Mouse (Mus musculus): ENCODE data around the gene Syt3. TPM values are rescaled to one million over a fixed set of nuclear protein-coding genes. Genes with fewer than 3 reads are reported as not detected.

The Syt3 gene
- polyA plus RNA-seq, 1 experiment from 2014 or later: 0.40 TPM

GRCm38 (mm10) chr7:44411144-44411543, 27.2 kb downstream of the Syt3 start:
- Histone ChIP-seq H3K36me3 (ENCODE audit: control insufficient read depth, insufficient read depth, low read length) (no peaks in the 10 kb centered on the region), H3K4me2 (no peak overlapping the region), H3K4me3 (ENCODE audit: low read depth, low read length) (no peak overlapping the region), H3K27me3 (replicated peaks; ENCODE audit: control insufficient read depth, insufficient read depth, low read length) (no peaks in the 10 kb centered on the region; the same call in 1 of the 2 replicates), H3K9me3 (ENCODE audit: control insufficient read depth, low read length) (no peaks in the 10 kb centered on the region; the same call in 1 of the 2 replicates), H3K27ac (ENCODE audit: low read depth, low read length) (no peak overlapping the region), H3K9ac (ENCODE audit: low read depth, low read length) (no peak overlapping the region), H3K4me1 (replicated peaks; ENCODE audit: control insufficient read depth, insufficient read depth, low read length) (no peaks in the 10 kb centered on the region)
- ATAC-seq (replicated peaks; ENCODE audit: low FRiP score): no peak
- no peak for DNase-seq (ENCODE audit: low spot score)
- WGBS: 75% methylated on average over 4 of the region's 4 CpGs

- ATAC-seq (replicated peaks; ENCODE audit: low FRiP score): no peak
- Histone ChIP-seq H3K4me3 (ENCODE audit: low read depth, low read length) (no peak overlapping the region), H3K9me3 (ENCODE audit: control insufficient read depth, low read length) (no peaks in the 10 kb centered on the region; the same call in 1 of the 2 replicates), H3K27me3 (replicated peaks; ENCODE audit: control insufficient read depth, insufficient read depth, low read length) (no peaks in the 10 kb centered on the region), H3K4me1 (replicated peaks; ENCODE audit: control insufficient read depth, insufficient read depth, low read length) (no peaks in the 10 kb centered on the region), H3K9ac (ENCODE audit: low read depth, low read length) (no peak overlapping the region), H3K27ac (ENCODE audit: low read depth, low read length) (no peak overlapping the region), H3K36me3 (ENCODE audit: control insufficient read depth, insufficient read depth, low read length) (no peaks in the 10 kb centered on the region), H3K4me2 (no peak overlapping the region)
- DNase-seq (ENCODE audit: low spot score): no peak
- 80% methylated on average over 6 of the region's 6 CpGs for WGBS
Measured at GRCm38 (mm10) chr7:44413307-44413706, 29.4 kb downstream of the Syt3 start.

- H3K9ac ChIP-seq (ENCODE audit: low read depth, low read length): no peak overlapping the region
- no peaks in the 10 kb centered on the region for H3K4me1 ChIP-seq (replicated peaks; ENCODE audit: control insufficient read depth, insufficient read depth, low read length)
- H3K27ac ChIP-seq (ENCODE audit: low read depth, low read length): no peak overlapping the region
- ATAC-seq (replicated peaks; ENCODE audit: low FRiP score) (no peak), DNase-seq (ENCODE audit: low spot score) (no peak)
- no peak overlapping the region for H3K4me3 ChIP-seq (ENCODE audit: low read depth, low read length)
- H3K9me3 ChIP-seq (ENCODE audit: control insufficient read depth, low read length): no peaks in the 10 kb centered on the region
- 16% methylated on average over 8 of the region's 8 CpGs for WGBS
- H3K4me2 ChIP-seq: no peak overlapping the region
- peaks cover 69% of the 10 kb centered on the region for H3K27me3 ChIP-seq (replicated peaks; ENCODE audit: control insufficient read depth, insufficient read depth, low read length)
- H3K36me3 ChIP-seq (ENCODE audit: control insufficient read depth, insufficient read depth, low read length): no peaks in the 10 kb centered on the region
Measured at GRCm38 (mm10) chr7:44427666-44428065, 43.8 kb downstream of the Syt3 start.

- Histone ChIP-seq H3K4me3 (ENCODE audit: low read depth, low read length) (peak overlapping the region; percentile 36), H3K27ac (ENCODE audit: low read depth, low read length) (no peak overlapping the region), H3K4me2 (peak overlapping the region; percentile 53; the same call in 1 of the 2 replicates), H3K9me3 (ENCODE audit: control insufficient read depth, low read length) (no peaks in the 10 kb centered on the region), H3K4me1 (replicated peaks; ENCODE audit: control insufficient read depth, insufficient read depth, low read length) (no peaks in the 10 kb centered on the region), H3K27me3 (replicated peaks; ENCODE audit: control insufficient read depth, insufficient read depth, low read length) (peaks cover 71% of the 10 kb centered on the region), H3K36me3 (ENCODE audit: control insufficient read depth, insufficient read depth, low read length) (no peaks in the 10 kb centered on the region), H3K9ac (ENCODE audit: low read depth, low read length) (no peak overlapping the region)
- 5% methylated on average over 23 of the region's 38 CpGs for WGBS
- ATAC-seq (replicated peaks; ENCODE audit: low FRiP score): no peak
- DNase-seq (ENCODE audit: low spot score): no peak
Measured at GRCm38 (mm10) chr7:44428171-44428950, 44.5 kb downstream of the Syt3 start.

- no peaks in the 10 kb centered on the region for H3K9me3 ChIP-seq (ENCODE audit: control insufficient read depth, low read length)
- 0 out of 2 replicates have a peak, but pooled peaks cover 2% of the 10 kb centered on the region for H3K4me1 ChIP-seq (replicated peaks; ENCODE audit: control insufficient read depth, insufficient read depth, low read length)
- 1% methylated on average over 50 of the region's 69 CpGs for WGBS
- H3K4me3 ChIP-seq (ENCODE audit: low read depth, low read length): peak within 1 kb of the TSS; percentile 36
- no peaks in the 10 kb centered on the region for H3K36me3 ChIP-seq (ENCODE audit: control insufficient read depth, insufficient read depth, low read length)
- no peak within 1 kb of the TSS for H3K27ac ChIP-seq (ENCODE audit: low read depth, low read length)
- ATAC-seq (replicated peaks; ENCODE audit: low FRiP score) (no peak), DNase-seq (ENCODE audit: low spot score) (no peak)
- no peak within 1 kb of the TSS for H3K9ac ChIP-seq (ENCODE audit: low read depth, low read length)
- H3K27me3 ChIP-seq (replicated peaks; ENCODE audit: control insufficient read depth, insufficient read depth, low read length): peaks cover 73% of the 10 kb centered on the region
- H3K4me2 ChIP-seq: peak within 1 kb of the TSS; percentile 53
Measured at GRCm38 (mm10) chr7:44428968-44429521, 45.1 kb downstream of the Syt3 start, which contains the start of gene Lrrc4b. TSS of gene Lrrc4b (plus strand) at chr7:44429018.

- Histone ChIP-seq H3K9me3 (ENCODE audit: control insufficient read depth, low read length) (no peaks in the 10 kb centered on the region), H3K27me3 (replicated peaks; ENCODE audit: control insufficient read depth, insufficient read depth, low read length) (peaks cover 73% of the 10 kb centered on the region), H3K4me3 (ENCODE audit: low read depth, low read length) (peak overlapping the region; percentile 36), H3K36me3 (ENCODE audit: control insufficient read depth, insufficient read depth, low read length) (no peaks in the 10 kb centered on the region), H3K27ac (ENCODE audit: low read depth, low read length) (no peak overlapping the region), H3K4me2 (peak overlapping the region; percentile 53), H3K4me1 (replicated peaks; ENCODE audit: control insufficient read depth, insufficient read depth, low read length) (0 out of 2 replicates have a peak, but pooled peaks cover 2% of the 10 kb centered on the region), H3K9ac (ENCODE audit: low read depth, low read length) (no peak overlapping the region)
- no peak for DNase-seq (ENCODE audit: low spot score)
- ATAC-seq (replicated peaks; ENCODE audit: low FRiP score): no peak
- WGBS: 8% methylated on average over 31 of the region's 32 CpGs
Measured at GRCm38 (mm10) chr7:44429534-44430488, 45.9 kb downstream of the Syt3 start.

- DNase-seq (ENCODE audit: low spot score) (no peak), ATAC-seq (replicated peaks; ENCODE audit: low FRiP score) (no peak)
- 72% methylated on average over 6 of the region's 6 CpGs for WGBS
- Histone ChIP-seq H3K27ac (ENCODE audit: low read depth, low read length) (no peak overlapping the region), H3K4me1 (replicated peaks; ENCODE audit: control insufficient read depth, insufficient read depth, low read length) (0 out of 2 replicates have a peak, but pooled peaks cover 2% of the 10 kb centered on the region), H3K27me3 (replicated peaks; ENCODE audit: control insufficient read depth, insufficient read depth, low read length) (peaks cover 64% of the 10 kb centered on the region), H3K9ac (ENCODE audit: low read depth, low read length) (no peak overlapping the region), H3K4me2 (no peak overlapping the region), H3K4me3 (ENCODE audit: low read depth, low read length) (no peak overlapping the region), H3K9me3 (ENCODE audit: control insufficient read depth, low read length) (no peaks in the 10 kb centered on the region), H3K36me3 (ENCODE audit: control insufficient read depth, insufficient read depth, low read length) (no peaks in the 10 kb centered on the region)
Measured at GRCm38 (mm10) chr7:44432550-44432949, 48.6 kb downstream of the Syt3 start.

- 0 out of 2 replicates have a peak, but pooled peaks cover 2% of the 10 kb centered on the region for H3K4me1 ChIP-seq (replicated peaks; ENCODE audit: control insufficient read depth, insufficient read depth, low read length)
- ATAC-seq (replicated peaks; ENCODE audit: low FRiP score): peak; percentile 85
- H3K9me3 ChIP-seq (ENCODE audit: control insufficient read depth, low read length): no peaks in the 10 kb centered on the region
Measured at GRCm38 (mm10) chr7:44433371-44433770, 49.5 kb downstream of the Syt3 start.

More at GRCm38 (mm10) chr7:44433371-44433770, 49.5 kb downstream of the Syt3 start:
- Histone ChIP-seq H3K4me3 (ENCODE audit: low read depth, low read length) (no peak overlapping the region), H3K4me2 (no peak overlapping the region), H3K27me3 (replicated peaks; ENCODE audit: control insufficient read depth, insufficient read depth, low read length) (peaks cover 63% of the 10 kb centered on the region), H3K36me3 (ENCODE audit: control insufficient read depth, insufficient read depth, low read length) (no peaks in the 10 kb centered on the region), H3K9ac (ENCODE audit: low read depth, low read length) (no peak overlapping the region), H3K27ac (ENCODE audit: low read depth, low read length) (no peak overlapping the region)
- WGBS: 5% methylated on average over 7 of the region's 7 CpGs
- DNase-seq (ENCODE audit: low spot score): peak; percentile 72
